Mouse (Mus musculus): ENCODE measurements at regions not wholly inside any gene's neighbourhood (a gene's known extent, or its start where the extent isn't known, plus 50 kb on each side); places are given as distances from the start of the nearest gene placed in this dataset.
A peak's percentile ranks its signal among the peaks of the same experiment; 100 is the strongest.
"Not testable (repeated sequence)": the region's sequence is repeated elsewhere in the genome, so short reads cannot be mapped to it uniquely, and the experiment has no call there.

- H3K9me3 ChIP-seq (replicated peaks; ENCODE audit: low read length); H3K9ac ChIP-seq (ENCODE audit: insufficient read depth, low read depth); H3K4me1 ChIP-seq (ENCODE audit: control insufficient read depth in 1 of 2, insufficient read depth in 2 of 2); H3K4me2 ChIP-seq (ENCODE audit: insufficient read depth, low read depth, poor library complexity, severe bottlenecking); dilution Hi-C loops (cut with MboI; ENCODE audit: extremely low pct_ligation_motif_present, extremely low pct_unique_long_range_greater_than_20kb, low sequenced_read_pairs); DNase-seq (ENCODE audit: extremely low read depth); H3K36me3 ChIP-seq (replicated peaks in 1 of 2; ENCODE audit: control insufficient read depth in 1 of 2, insufficient read depth in 1 of 2, low read length in 1 of 2); H3K4me3 ChIP-seq (replicated peaks in 1 of 3; ENCODE audit: low read depth in 2 of 3, low read length in 2 of 3, poor library complexity in 1 of 3); in situ Hi-C loops (cut with MboI; ENCODE audit: low pct_ligation_motif_present, low pct_unique_long_range_greater_than_20kb, low sequenced_read_pairs); H3K79me2 ChIP-seq (replicated peaks; ENCODE audit: control insufficient read depth, extremely low read depth, insufficient read depth, poor library complexity, severe bottlenecking); H3K27me3 ChIP-seq (replicated peaks); H3K27ac ChIP-seq (ENCODE audit: insufficient read depth, low read depth): not testable (repeated sequence)
These were observed 72.0 kb upstream of the Gm15446 start for GRCm38 (mm10) chr5:109851225-109851624.

GRCm38 (mm10) chr5:109860402-109860801 is 62.8 kb upstream of the Gm15446 start:
- H3K9ac ChIP-seq (ENCODE audit: insufficient read depth, low read depth) = no peak overlapping the region
- no peak overlapping the region for H3K4me2 ChIP-seq (ENCODE audit: insufficient read depth, low read depth, poor library complexity, severe bottlenecking)
- TF ChIP-seq ZNF384 (IDR thresholded peaks at IDR 0.05; ENCODE audit: low read depth, low read length) = peak; percentile 53; the same call in 1 of the 2 replicates
- TF ChIP-seq IRF4 (IDR thresholded peaks at IDR 0.05; ENCODE audit: low read depth, low read length) = no peak
- TF ChIP-seq SMC3 (IDR thresholded peaks at IDR 0.05; ENCODE audit: low read depth, low read length) = peak; percentile 6; the same call in 1 of the 2 replicates
- TF ChIP-seq ETS1 (conservative IDR thresholded peaks at IDR 0.05; ENCODE audit: low read depth, low read length) = no peak
- TF ChIP-seq MAFK (IDR thresholded peaks at IDR 0.05; ENCODE audit: insufficient replicate concordance, low read length) = no peak
- no peak for TF ChIP-seq ZC3H11A (IDR thresholded peaks at IDR 0.05; ENCODE audit: low read depth, low read length)
- TF ChIP-seq CTCF (conservative IDR thresholded peaks at IDR 0.05 in 1 of 2, IDR thresholded peaks at IDR 0.05 in 1 of 2; ENCODE audit: low read depth in 2 of 2, low read length in 2 of 2) = 0 out of 4 replicates have a peak, but pooled peaks of 1 of the 2 experiments have one; percentile 12
- TF ChIP-seq RAD21 (IDR thresholded peaks at IDR 0.05; ENCODE audit: low read depth, low read length) = no peak; the same call in 1 of the 2 replicates
- TF ChIP-seq ELF1 (IDR thresholded peaks at IDR 0.05; ENCODE audit: low read depth, low read length) = no peak
- TF ChIP-seq TBP (conservative IDR thresholded peaks at IDR 0.05; ENCODE audit: low read depth, low read length) = no peak
- no peak for TF ChIP-seq MEF2A (IDR thresholded peaks at IDR 0.05; ENCODE audit: borderline replicate concordance, low read depth, low read length)
- TF ChIP-seq USF1 (IDR thresholded peaks at IDR 0.05; ENCODE audit: low read depth, low read length) = no peak
- in situ Hi-C loops (cut with MboI; ENCODE audit: low pct_ligation_motif_present, low pct_unique_long_range_greater_than_20kb, low sequenced_read_pairs) (no loop called here), dilution Hi-C loops (cut with MboI; ENCODE audit: extremely low pct_ligation_motif_present, extremely low pct_unique_long_range_greater_than_20kb, low sequenced_read_pairs) (no loop called here)
- no peaks in the 10 kb centered on the region for H3K36me3 ChIP-seq (replicated peaks in 1 of 2; ENCODE audit: control insufficient read depth in 1 of 2, insufficient read depth in 1 of 2, low read length in 1 of 2)
- no peaks in the 10 kb centered on the region for H3K79me2 ChIP-seq (replicated peaks; ENCODE audit: control insufficient read depth, extremely low read depth, insufficient read depth, poor library complexity, severe bottlenecking)
- H3K4me3 ChIP-seq (replicated peaks in 1 of 3; ENCODE audit: low read depth in 2 of 3, low read length in 2 of 3, poor library complexity in 1 of 3) = no peak overlapping the region
- H3K9me3 ChIP-seq (replicated peaks; ENCODE audit: low read length) = no peaks in the 10 kb centered on the region
- no peak overlapping the region for H3K27ac ChIP-seq (ENCODE audit: insufficient read depth, low read depth)
- 0 out of 4 replicates have a peak, but pooled peaks cover 0 to under 1% of the 10 kb centered on the region in 2 experiments for H3K4me1 ChIP-seq (ENCODE audit: control insufficient read depth in 1 of 2, insufficient read depth in 2 of 2)
- no peak for DNase-seq (ENCODE audit: extremely low read depth)
- H3K27me3 ChIP-seq (replicated peaks) = no peaks in the 10 kb centered on the region

GRCm38 (mm10) chr5:109864517-109864916 is 58.7 kb upstream of the Gm15446 start:
- H3K4me2 ChIP-seq (ENCODE audit: insufficient read depth, low read depth, poor library complexity, severe bottlenecking); H3K27ac ChIP-seq (ENCODE audit: insufficient read depth, low read depth); DNase-seq (ENCODE audit: extremely low read depth); H3K4me1 ChIP-seq (ENCODE audit: control insufficient read depth in 1 of 2, insufficient read depth in 2 of 2); H3K36me3 ChIP-seq (replicated peaks in 1 of 2; ENCODE audit: control insufficient read depth in 1 of 2, insufficient read depth in 1 of 2, low read length in 1 of 2); H3K9ac ChIP-seq (ENCODE audit: insufficient read depth, low read depth); dilution Hi-C loops (cut with MboI; ENCODE audit: extremely low pct_ligation_motif_present, extremely low pct_unique_long_range_greater_than_20kb, low sequenced_read_pairs); H3K27me3 ChIP-seq (replicated peaks); H3K79me2 ChIP-seq (replicated peaks; ENCODE audit: control insufficient read depth, extremely low read depth, insufficient read depth, poor library complexity, severe bottlenecking); H3K4me3 ChIP-seq (replicated peaks in 1 of 3; ENCODE audit: low read depth in 2 of 3, low read length in 2 of 3, poor library complexity in 1 of 3); H3K9me3 ChIP-seq (replicated peaks; ENCODE audit: low read length); in situ Hi-C loops (cut with MboI; ENCODE audit: low pct_ligation_motif_present, low pct_unique_long_range_greater_than_20kb, low sequenced_read_pairs): not testable (repeated sequence)

Data from CH12.LX (cell line).